Mouse (Mus musculus) adrenal gland, adult 18-20 months (tissue): ENCODE measurements around the gene Rps23. TPM values are rescaled to one million over a fixed set of nuclear protein-coding genes. Genes with fewer than 3 reads are reported as not detected.
A peak's percentile ranks its signal among the peaks of the same experiment; 100 is the strongest.
"Not testable (repeated sequence)": the region's sequence is repeated elsewhere in the genome, so short reads cannot be mapped to it uniquely, and the experiment has no call there.

Experiments
- DNase-seq, 2 experiments: peaks; one replicate each; pipeline ENCODE4 v3.0.0; 2021 to 2022; ENCODE audit warnings: low spot score in 2 of 2
- long read RNA-seq, 2 experiments: library from polyadenylated mRNA; stranded (forward); transcript quantifications; one replicate each; pipeline ENCODE4 v2.0.0; 2021
- total RNA-seq, 2 experiments: library from RNA; stranded (reverse); gene quantifications; 1 replicate in 1 of 2; 2 replicates in 1 of 2; pipeline ENCODE4 v1.2.3; 2021

Rps23 gene
- total RNA-seq, result 100 to 1,000 TPM; 366 to 427 TPM
- long read RNA-seq, experiment 1, transcript Rps23-201 (4 exons, 937 nt), result major isoform, 37 of 37 reads
- long read RNA-seq, experiment 1, partial matches to known transcripts, result 0 of 37 reads
- long read RNA-seq, experiment 1, other reads (novel, unspliced or antisense), result 0 of 37 reads
- long read RNA-seq, experiment 2, transcript Rps23-201 (4 exons, 937 nt), result major isoform, 168 of 174 reads
- long read RNA-seq, experiment 2, partial matches to known transcripts, result 2 of 174 reads
- long read RNA-seq, experiment 2, other reads (novel, unspliced or antisense), result 1 of 174 reads

- DNase-seq, result peak; percentile 87
These were observed at the start of gene Rps23 for GRCm38 (mm10) chr13:90922751-90923612. TSS of gene Rps23 (plus strand) at chr13:90922958.

- DNase-seq, result no peak
These were observed 40.9 kb upstream of the Rps23 start for GRCm38 (mm10) chr13:90881727-90882429.

- DNase-seq, result no peak
These were observed 36.8 kb upstream of the Rps23 start for GRCm38 (mm10) chr13:90885856-90886532.

- DNase-seq, result peak; percentile 52 to 63
These were observed 36.2 kb upstream of the Rps23 start for GRCm38 (mm10) chr13:90886568-90886983.

GRCm38 (mm10) chr13:90890111-90890510, 32.6 kb upstream of the Rps23 start:
- DNase-seq, result no peak

GRCm38 (mm10) chr13:90894819-90895218, 27.9 kb upstream of the Rps23 start:
- DNase-seq, result no peak

- no peak for DNase-seq
These were observed 26.7 kb upstream of the Rps23 start for GRCm38 (mm10) chr13:90896098-90896497.

- no peak for DNase-seq
These were observed 25.9 kb upstream of the Rps23 start for GRCm38 (mm10) chr13:90896821-90897220.

- no peak for DNase-seq
These were observed 17.6 kb upstream of the Rps23 start, which contains the start of gene Atp6ap1l for GRCm38 (mm10) chr13:90905176-90905575. TSS of gene Atp6ap1l (minus strand) at chr13:90905355.

- DNase-seq, result no peak
These were observed 15.4 kb upstream of the Rps23 start for GRCm38 (mm10) chr13:90907376-90907775.

GRCm38 (mm10) chr13:90912760-90913674, 9.7 kb upstream of the Rps23 start:
- no peak for DNase-seq

GRCm38 (mm10) chr13:90913675-90914192, 9.0 kb upstream of the Rps23 start:
- no peak for DNase-seq

- no peak for DNase-seq
These were observed 8.0 kb upstream of the Rps23 start for GRCm38 (mm10) chr13:90914721-90915120.

- not testable (repeated sequence) for DNase-seq
These were observed 859 bp downstream of the Rps23 start for GRCm38 (mm10) chr13:90923617-90924016.

GRCm38 (mm10) chr13:90924072-90924471, 1.3 kb downstream of the Rps23 start:
- no peak for DNase-seq

GRCm38 (mm10) chr13:90925191-90925590, 2.4 kb downstream of the Rps23 start:
- no peak for DNase-seq

GRCm38 (mm10) chr13:90926125-90926765, 3.5 kb downstream of the Rps23 start:
- DNase-seq, result no peak

- no peak for DNase-seq
These were observed 4.3 kb downstream of the Rps23 start for GRCm38 (mm10) chr13:90926938-90927633.
